Mouse (Mus musculus): ENCODE data around the gene Cfap58.

DNA sequence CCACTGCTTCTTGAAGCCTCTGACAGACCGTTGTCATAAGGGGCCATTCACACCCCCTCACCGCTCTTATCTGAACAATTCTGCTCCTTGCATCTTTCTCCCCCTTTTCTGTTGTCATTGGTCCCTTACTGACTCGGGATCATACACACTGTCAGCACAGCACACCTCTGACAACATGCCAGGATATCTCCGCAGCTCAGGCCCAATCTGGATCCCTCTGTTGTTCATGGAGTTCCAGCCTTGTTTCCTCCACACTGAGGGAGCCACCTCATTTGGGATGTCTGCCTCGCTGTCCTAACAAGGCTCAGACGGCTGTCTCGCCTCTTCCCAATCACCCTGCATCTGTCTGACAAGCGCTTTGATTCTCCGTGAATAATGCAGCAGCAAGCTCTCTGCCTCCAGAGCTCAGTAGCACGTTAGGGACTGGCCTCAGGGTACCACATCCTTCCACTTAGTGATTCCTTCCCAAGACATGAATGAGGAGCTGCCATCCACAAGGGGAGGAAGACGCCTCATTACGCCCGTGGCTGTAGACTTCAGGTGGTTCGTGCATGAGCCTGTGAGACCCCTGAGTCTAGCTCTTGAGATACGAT is 40.7 kb downstream of the Cfap58 start:
- no peak for TF ChIP-seq POLR2A (IDR thresholded peaks at IDR 0.05; ENCODE audit: insufficient read length, low read depth)
- TF ChIP-seq CEBPB (IDR thresholded peaks at IDR 0.05; ENCODE audit: insufficient read depth, poor library complexity, severe bottlenecking), result no peak
- no peak for TF ChIP-seq TCF12 (IDR thresholded peaks at IDR 0.05; ENCODE audit: insufficient read depth, poor library complexity, severe bottlenecking)
- TF ChIP-seq MAX (IDR thresholded peaks at IDR 0.05; ENCODE audit: low read depth), result no peak

Measured in myocyte (in vitro differentiated cells).